Mouse (Mus musculus): Measurements from ENCODE around the gene Eif5b.

DNA sequence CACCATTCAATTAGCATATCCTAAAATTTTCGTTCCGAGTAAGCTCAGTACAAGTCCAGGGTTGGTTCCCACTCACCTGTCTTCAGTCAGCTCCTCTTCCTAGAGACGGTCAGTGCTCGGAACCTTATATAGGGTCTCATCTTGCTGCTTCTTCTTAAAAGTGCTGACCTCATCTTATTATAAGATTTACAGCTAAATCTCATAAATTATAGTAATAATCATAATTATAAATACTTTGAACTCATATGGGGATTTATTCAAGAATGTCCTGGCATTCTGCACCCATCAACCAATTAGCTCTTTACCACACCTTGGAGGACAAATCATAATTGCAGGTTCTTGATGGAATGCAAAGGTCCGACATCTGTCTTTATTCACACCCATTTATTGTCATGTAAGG is 40.2 kb upstream of the Eif5b start, which contains the start of gene Lyg1:
- TF ChIP-seq POLR2A (IDR thresholded peaks at IDR 0.05; ENCODE audit: borderline replicate concordance, control insufficient read depth, low read depth, low read length) (no peak), CTCF (IDR thresholded peaks at IDR 0.05; ENCODE audit: control insufficient read depth, insufficient read depth, low read length) (no peak)
